ENCODE assay signal across 10 mouse cellular contexts in genomic region chr19:32873904-32874637, GRCm38 (mm10).
A peak's percentile ranks its signal among the peaks of the same experiment; 100 is the strongest.
DNase-seq lines count a peak whose midpoint lies in the region; ATAC-seq and TF ChIP-seq lines count a peak whose summit lies in the region.
"Had no signal": no experiment of that assay in that cellular context is flagged by ENCODE, and none has a peak within 500 bp of the region (broad histone marks: within the 10 kb centered on the region; RNA-seq: fewer than 3 reads in every experiment).

No protein-coding gene starts in this region.

- TF ChIP-seq CTCF in heart, postnatal 0 days (IDR thresholded peaks at IDR 0.05; ENCODE audit: low read depth) = no peak

- H3K9ac ChIP-seq in neural tube, embryonic 13.5 days = no peak overlapping the region
- H3K9ac ChIP-seq in heart, postnatal 0 days (replicated peaks; ENCODE audit: low read depth, low read length) = no peak overlapping the region
- H3K9ac ChIP-seq: intestine, embryonic 15.5 days; limb, embryonic 12.5 days had no signal

- no peaks in the 10 kb centered on the region for H3K27me3 ChIP-seq in neural tube, embryonic 13.5 days
- H3K27me3 ChIP-seq in heart, postnatal 0 days (ENCODE audit: control insufficient read depth, insufficient read depth, low read length) = no peaks in the 10 kb centered on the region
- H3K27me3 ChIP-seq: intestine, embryonic 15.5 days; limb, embryonic 12.5 days had no signal

- H3K36me3 ChIP-seq in neural tube, embryonic 13.5 days = no peaks in the 10 kb centered on the region
- no peaks in the 10 kb centered on the region for H3K36me3 ChIP-seq in heart, postnatal 0 days (replicated peaks; ENCODE audit: control insufficient read depth, insufficient read depth, low read length)
- H3K36me3 ChIP-seq: intestine, embryonic 15.5 days; limb, embryonic 12.5 days had no signal

- peak; percentile 33 for DNase-seq in gastrocnemius, adult 18-20 months (ENCODE audit: low spot score)
- no peak for DNase-seq in gastrocnemius, postnatal 10 days
- no peak for DNase-seq in neural tube, embryonic 10.5 days (ENCODE audit: extremely low spot score, low spot score)
- peak; percentile 5 for DNase-seq in heart, postnatal 0 days (ENCODE audit: low spot score)
- no peak for DNase-seq in cerebellum, adult 9-11 months
- no peak for DNase-seq in ovary, adult 18-20 months (ENCODE audit: low spot score)
- DNase-seq in layer of hippocampus, postnatal 36 days = no peak

- WGBS in neural tube, embryonic 13.5 days = 35% methylated on average over 7 of the region's 7 CpGs
- 61% methylated on average over 7 of the region's 7 CpGs for WGBS in heart, postnatal 0 days

- H3K9me3 ChIP-seq in neural tube, embryonic 13.5 days = no peaks in the 10 kb centered on the region
- no peaks in the 10 kb centered on the region for H3K9me3 ChIP-seq in heart, postnatal 0 days (replicated peaks; ENCODE audit: control insufficient read depth, low read length)
- H3K9me3 ChIP-seq: intestine, embryonic 15.5 days; limb, embryonic 12.5 days had no signal

- H3K4me2 ChIP-seq in neural tube, embryonic 13.5 days = no peak overlapping the region
- no peak overlapping the region for H3K4me2 ChIP-seq in heart, postnatal 0 days (ENCODE audit: low read depth, low read length)
- H3K4me2 ChIP-seq: intestine, embryonic 15.5 days; limb, embryonic 12.5 days had no signal

- 0 out of 2 replicates have a peak, but pooled peaks have one; percentile 11 for ATAC-seq in neural tube, embryonic 13.5 days (ENCODE audit: low read depth)
- no peak for ATAC-seq in heart, postnatal 0 days (ENCODE audit: insufficient read depth, low read depth)
- ATAC-seq: intestine, embryonic 15.5 days had no signal

- H3K4me3 ChIP-seq in neural tube, embryonic 13.5 days = no peak overlapping the region
- H3K4me3 ChIP-seq in heart, postnatal 0 days (ENCODE audit: low read depth, low read length) = no peak overlapping the region
- H3K4me3 ChIP-seq: intestine, embryonic 15.5 days; limb, embryonic 12.5 days had no signal

- no peak for TF ChIP-seq EP300 in heart, postnatal 0 days (IDR thresholded peaks at IDR 0.05; ENCODE audit: low read depth)

- H3K27ac ChIP-seq in neural tube, embryonic 13.5 days (replicated peaks) = no peak overlapping the region
- H3K27ac ChIP-seq in heart, postnatal 0 days (ENCODE audit: low read depth) = no peak overlapping the region
- H3K27ac ChIP-seq: intestine, embryonic 15.5 days; limb, embryonic 12.5 days had no signal

- H3K4me1 ChIP-seq in neural tube, embryonic 13.5 days (replicated peaks) = peaks cover 8% of the 10 kb centered on the region
- 0 out of 2 replicates have a peak, but pooled peaks cover 3% of the 10 kb centered on the region for H3K4me1 ChIP-seq in heart, postnatal 0 days (ENCODE audit: control insufficient read depth, insufficient read depth)

Comparison
In these comparisons a context has a peak if more than half of its experiments do, and no peak if none do; other contexts are left out.
1. DNase-seq: peak in gastrocnemius, adult 18-20 months (single experiment) and heart, postnatal 0 days (single experiment); none in gastrocnemius, postnatal 10 days (single experiment), neural tube, embryonic 10.5 days (single experiment), cerebellum, adult 9-11 months (single experiment), ovary, adult 18-20 months (single experiment) and layer of hippocampus, postnatal 36 days (0 of 2).